Mouse (Mus musculus): ENCODE measurements around the gene Foxf1.

- TF ChIP-seq E2F4 (IDR thresholded peaks at IDR 0.05; ENCODE audit: insufficient read depth) (no peak), POLR2AphosphoS2 (IDR thresholded peaks at IDR 0.05; ENCODE audit: insufficient read length, low read depth) (no peak), MAX (IDR thresholded peaks at IDR 0.05; ENCODE audit: low read depth) (no peak), MYOG (IDR thresholded peaks at IDR 0.05; ENCODE audit: control insufficient read depth in 1 of 3, insufficient read depth in 1 of 3, insufficient read length in 2 of 3, low read depth in 2 of 3) (no peak), POLR2A (IDR thresholded peaks at IDR 0.05; ENCODE audit: insufficient read length, low read depth) (no peak), TCF12 (IDR thresholded peaks at IDR 0.05; ENCODE audit: insufficient read depth, poor library complexity, severe bottlenecking) (no peak), USF1 (IDR thresholded peaks at IDR 0.05; ENCODE audit: low read depth) (no peak), CEBPB (IDR thresholded peaks at IDR 0.05; ENCODE audit: insufficient read depth, poor library complexity, severe bottlenecking) (no peak), TCF3 (IDR thresholded peaks at IDR 0.05; ENCODE audit: insufficient read length, low read depth) (no peak), MYOD1 (IDR thresholded peaks at IDR 0.05; ENCODE audit: control insufficient read depth in 1 of 3, insufficient read length in 2 of 3, low read depth in 2 of 3) (no peak)
These were observed 8.4 kb downstream of the Foxf1 start for GRCm38 (mm10) chr8:121092627-121093026.
